Mouse (Mus musculus): ENCODE measurements around the gene Necap1. TPM values are rescaled to one million over a fixed set of nuclear protein-coding genes. Genes with fewer than 3 reads are reported as not detected.

Necap1 gene
- 52.5 and 52.9 TPM in 2 replicates for total RNA-seq (2021)
- long read RNA-seq, transcript Necap1-201 (8 exons, 2,476 nt) = major isoform, 43 of 56 reads
- long read RNA-seq, partial matches to known transcripts = 3 of 56 reads
- long read RNA-seq, other reads (novel, unspliced or antisense) = 10 of 56 reads

- peak; percentile 97 for DNase-seq
Observed at GRCm38 (mm10) chr6:122873871-122874719, at the start of gene Necap1. TSS of gene Necap1 (plus strand) at chr6:122874474.

GRCm38 (mm10) chr6:122825166-122825565, 49.1 kb upstream of the Necap1 start:
- DNase-seq = no peak

GRCm38 (mm10) chr6:122825923-122826742, 48.1 kb upstream of the Necap1 start:
- DNase-seq = peak; percentile 64

GRCm38 (mm10) chr6:122828086-122828485, 46.2 kb upstream of the Necap1 start:
- DNase-seq = peak; percentile 35

GRCm38 (mm10) chr6:122832880-122833279, 41.4 kb upstream of the Necap1 start:
- DNase-seq = no peak

GRCm38 (mm10) chr6:122834365-122834764, 39.9 kb upstream of the Necap1 start:
- DNase-seq = peak; percentile 46

GRCm38 (mm10) chr6:122836974-122837373, 37.3 kb upstream of the Necap1 start:
- no peak for DNase-seq

GRCm38 (mm10) chr6:122837539-122837938, 36.7 kb upstream of the Necap1 start:
- no peak for DNase-seq

- DNase-seq = no peak
Observed at GRCm38 (mm10) chr6:122843759-122844158, 30.5 kb upstream of the Necap1 start.

- DNase-seq = no peak
Observed at GRCm38 (mm10) chr6:122852696-122853095, 21.6 kb upstream of the Necap1 start.

- DNase-seq = no peak
Observed at GRCm38 (mm10) chr6:122854552-122854951, 19.7 kb upstream of the Necap1 start.

GRCm38 (mm10) chr6:122855955-122856354, 18.3 kb upstream of the Necap1 start, which contains the start of gene C3ar1:
TSS of gene C3ar1 (minus strand) at chr6:122856161.
- peak; percentile 20 for DNase-seq

GRCm38 (mm10) chr6:122862434-122862833, 11.8 kb upstream of the Necap1 start:
- DNase-seq = no peak

GRCm38 (mm10) chr6:122862871-122863270, 11.4 kb upstream of the Necap1 start:
- no peak for DNase-seq

GRCm38 (mm10) chr6:122867914-122868313, 6.4 kb upstream of the Necap1 start:
- no peak for DNase-seq

- no peak for DNase-seq
Observed at GRCm38 (mm10) chr6:122869846-122870245, 4.4 kb upstream of the Necap1 start.

- no peak for DNase-seq
Observed at GRCm38 (mm10) chr6:122872800-122873199, 1.5 kb upstream of the Necap1 start.

GRCm38 (mm10) chr6:122874720-122875389, 581 bp downstream of the Necap1 start:
- no peak for DNase-seq

GRCm38 (mm10) chr6:122879141-122879735, 5.0 kb downstream of the Necap1 start:
- no peak for DNase-seq

- DNase-seq = no peak
Observed at GRCm38 (mm10) chr6:122879781-122880505, 5.7 kb downstream of the Necap1 start.

GRCm38 (mm10) chr6:122881287-122881686, 7.0 kb downstream of the Necap1 start:
- no peak for DNase-seq

Measured in adrenal gland, postnatal 25 days (tissue).